ENCODE assay signal across 26 mouse cellular contexts in genomic region chr13:49846141-49846540, GRCm38 (mm10). TPM values are rescaled to one million over a fixed set of nuclear protein-coding genes. Genes with fewer than 3 reads are reported as not detected.
DNase-seq lines count a peak whose midpoint lies in the region; TF ChIP-seq lines count a peak whose summit lies in the region.
"Had no signal": no experiment of that assay in that cellular context is flagged by ENCODE, and none has a peak within 500 bp of the region (broad histone marks: within the 10 kb centered on the region; RNA-seq: fewer than 3 reads in every experiment).

No protein-coding gene starts in this region.

- H3K79me2 ChIP-seq in heart, adult 2 months (replicated peaks; ENCODE audit: control insufficient read depth, insufficient read depth, low read length), result no peaks in the 10 kb centered on the region
- no peaks in the 10 kb centered on the region for H3K79me2 ChIP-seq in MEL (ENCODE audit: control insufficient read depth, insufficient read depth, low read length, poor library complexity)

- no peak overlapping the region for H3K4me3 ChIP-seq in heart, embryonic 10.5 days
- no peak overlapping the region for H3K4me3 ChIP-seq in heart, adult 2 months
- no peak overlapping the region for H3K4me3 ChIP-seq in MEL (ENCODE audit: control insufficient read depth in 1 of 2, insufficient read depth in 1 of 2, low read depth in 2 of 2, low read length in 2 of 2)
- H3K4me3 ChIP-seq: embryonic facial prominence, embryonic 10.5 days; embryonic facial prominence, embryonic 12.5 days; forebrain, embryonic 13.5 days; forebrain, embryonic 15.5 days had no signal

- no peak overlapping the region for H3K9ac ChIP-seq in heart, adult 2 months (ENCODE audit: low read depth, low read length)
- no peak overlapping the region for H3K9ac ChIP-seq in MEL (ENCODE audit: control insufficient read depth, low read depth, low read length, poor library complexity, severe bottlenecking)
- H3K9ac ChIP-seq: embryonic facial prominence, embryonic 12.5 days; forebrain, embryonic 13.5 days; forebrain, embryonic 15.5 days had no signal

- no peaks in the 10 kb centered on the region for H3K9me3 ChIP-seq in heart, embryonic 10.5 days
- H3K9me3 ChIP-seq in MEL (replicated peaks; ENCODE audit: insufficient read depth, low read length), result no peaks in the 10 kb centered on the region
- H3K9me3 ChIP-seq: forebrain, embryonic 15.5 days had no signal

- no peak for TF ChIP-seq RAD21 in MEL (IDR thresholded peaks at IDR 0.05; ENCODE audit: low read depth, low read length)

- 74% methylated on average over 3 of the region's 3 CpGs for WGBS in heart, embryonic 10.5 days
- WGBS in heart, adult 2 months, result 71% methylated on average over 3 of the region's 3 CpGs

- H3K36me3 ChIP-seq in heart, embryonic 10.5 days, result no peaks in the 10 kb centered on the region
- H3K36me3 ChIP-seq in heart, adult 2 months (ENCODE audit: control insufficient read depth, insufficient read depth, low read length), result no peaks in the 10 kb centered on the region
- H3K36me3 ChIP-seq in MEL (ENCODE audit: control insufficient read depth in 1 of 2, insufficient read depth in 2 of 2, low read length in 2 of 2), result peaks cover 0 to 19% of the 10 kb centered on the region in 2 experiments; a peak in 2 of 4 replicates
- H3K36me3 ChIP-seq: embryonic facial prominence, embryonic 10.5 days; embryonic facial prominence, embryonic 12.5 days; forebrain, embryonic 15.5 days had no signal

- intact Hi-C loops in heart, adult 2 months (cut with DNase I), result no loop called here

- H3K27me3 ChIP-seq in heart, embryonic 10.5 days (ENCODE audit: insufficient read depth, poor library complexity, severe bottlenecking), result no peaks in the 10 kb centered on the region
- H3K27me3 ChIP-seq in heart, adult 2 months (ENCODE audit: control insufficient read depth, insufficient read depth, low read length), result no peaks in the 10 kb centered on the region
- no peaks in the 10 kb centered on the region for H3K27me3 ChIP-seq in MEL (ENCODE audit: control insufficient read depth in 1 of 2, insufficient read depth in 2 of 2, low read length in 2 of 2)
- H3K27me3 ChIP-seq: embryonic facial prominence, embryonic 12.5 days; forebrain, embryonic 13.5 days; forebrain, embryonic 15.5 days; Patski had no signal

- H3K4me1 ChIP-seq in heart, embryonic 10.5 days, result peaks cover 11% of the 10 kb centered on the region
- H3K4me1 ChIP-seq in heart, adult 2 months (ENCODE audit: control insufficient read depth, insufficient read depth, low read length), result no peaks in the 10 kb centered on the region
- H3K4me1 ChIP-seq in MEL (ENCODE audit: control insufficient read depth in 1 of 2, insufficient read depth in 2 of 2, low read length in 2 of 2), result peaks cover 0 to 24% of the 10 kb centered on the region in 2 experiments; a peak in 2 of 4 replicates
- H3K4me1 ChIP-seq: embryonic facial prominence, embryonic 10.5 days; embryonic facial prominence, embryonic 12.5 days; forebrain, embryonic 13.5 days; forebrain, embryonic 15.5 days had no signal

- no peak for TF ChIP-seq CTCF in heart, adult 2 months (IDR thresholded peaks at IDR 0.05)
- TF ChIP-seq CTCF in MEL (IDR thresholded peaks at IDR 0.05 in 2 of 3, conservative IDR thresholded peaks at IDR 0.05 in 1 of 3; ENCODE audit: control insufficient read depth in 1 of 3, insufficient read depth in 1 of 3, low read depth in 2 of 3, low read length in 3 of 3, poor library complexity in 1 of 3, severe bottlenecking in 1 of 3), result no peak

- TF ChIP-seq EP300 in heart, adult 2 months (IDR thresholded peaks at IDR 0.05; ENCODE audit: insufficient read depth, low read depth, low read length), result no peak
- TF ChIP-seq EP300 in MEL (IDR thresholded peaks at IDR 0.05; ENCODE audit: low read depth in 1 of 2, low read length in 2 of 2), result no peak

- peak; percentile 66 for DNase-seq in heart, embryonic 10.5 days (ENCODE audit: low spot score)
- no peak for DNase-seq in heart, adult 2 months
- peak; percentile 8 for DNase-seq in testis, postnatal 10 days (ENCODE audit: low spot score)
- DNase-seq in testis, postnatal 14 days (ENCODE audit: low spot score), result no peak
- no peak for DNase-seq in MEL (ENCODE audit: low read depth, low spot score)
- DNase-seq in ovary, adult 18-20 months (ENCODE audit: low spot score), result no peak
- DNase-seq: adrenal gland, adult 8-10 months; adrenal gland, postnatal 14 days; adrenal gland, postnatal 36 days; cerebellum, adult 11-12 months; cerebellum, adult 2 months; cerebellum, adult 9-10 months; cerebellum, postnatal 10 days; cerebellum, postnatal 25 days had no signal

- peak overlapping the region; percentile 1; the same call in 1 of the 2 replicates for H3K27ac ChIP-seq in heart, embryonic 10.5 days
- no peak overlapping the region for H3K27ac ChIP-seq in heart, adult 2 months
- H3K27ac ChIP-seq in MEL (ENCODE audit: control insufficient read depth, low read depth, low read length), result peak overlapping the region; percentile 68
- H3K27ac ChIP-seq: embryonic facial prominence, embryonic 10.5 days; embryonic facial prominence, embryonic 12.5 days; forebrain, embryonic 13.5 days; forebrain, embryonic 15.5 days had no signal

- TF ChIP-seq POLR2A in heart, adult 2 months (IDR thresholded peaks at IDR 0.05; ENCODE audit: insufficient read depth, low read depth, low read length), result no peak
- TF ChIP-seq POLR2A in MEL (IDR thresholded peaks at IDR 0.05; ENCODE audit: control insufficient read depth in 1 of 2, insufficient read depth in 1 of 2, low read depth in 1 of 2, low read length in 2 of 2, poor library complexity in 1 of 2), result no peak

TF ChIP-seq in MEL, 35 proteins besides CTCF, POLR2A, EP300 and RAD21:
- TF ChIP-seq ETS1 (IDR thresholded peaks at IDR 0.05; ENCODE audit: low read depth, low read length), result no peak

RNA-seq across cellular contexts. Expression of gene Gm30302, which starts 47.3 kb away (rescaled TPM):
- polyA plus RNA-seq in heart, embryonic 10.5 days (2016; fragmentation: Nextera tagmentation; extraction: Ambion mirVana), result 0.10 TPM in 2 replicates
- total RNA-seq in heart, adult 2 months (2021), result under 1 TPM; 0.10 to 0.32 TPM
- 0.18 and 0.25 TPM in 2 replicates for polyA plus RNA-seq in heart, adult 2 months (2012; rRNA removed)
- total RNA-seq in MEL (2012; rRNA removed), result not detected in 2 replicates
- under 1 TPM in 1 of 2 experiments, not detected in 1; 0.19 TPM for polyA plus RNA-seq in MEL (2012; ENCODE audit: insufficient read depth in 1 of 2, insufficient read length in 2 of 2, low read depth in 1 of 2, low replicate concordance in 2 of 2, missing spikeins in 1 of 2)
- total RNA-seq: adrenal gland, adult 18-20 months; adrenal gland, adult 8-10 months; adrenal gland, postnatal 14 days; adrenal gland, postnatal 36 days; ES-E14 had no signal
- polyA plus RNA-seq: activated CD4-positive, CD25-positive, alpha-beta regulatory T cell, adult 4 months; C2C12; cerebellum, adult 2 months; cortical plate, adult 2 months; embryonic facial prominence, embryonic 10.5 days; embryonic facial prominence, embryonic 12.5 days; embryonic facial prominence, embryonic 14.5 days; forebrain, embryonic 11.5 days; forebrain, embryonic 13.5 days; forebrain, embryonic 15.5 days; Patski had no signal

Comparison
In these comparisons a context has a peak if more than half of its experiments do, and no peak if none do; other contexts are left out.
1. DNase-seq: peak in heart, embryonic 10.5 days (single experiment) and testis, postnatal 10 days (single experiment); none in heart, adult 2 months (0 of 2), testis, postnatal 14 days (single experiment), MEL (single experiment) and ovary, adult 18-20 months (single experiment).